Mouse (Mus musculus) brain, embryonic 14.5 days (tissue): ENCODE results near the gene Mau2.
"Not testable (repeated sequence)": the region's sequence is repeated elsewhere in the genome, so short reads cannot be mapped to it uniquely, and the experiment has no call there.

Experiments
- CTCF ChIP-seq: fragments of 200-500 bp; IDR thresholded peaks from 2 replicates; pipeline ENCODE4 v1.5.1; 2012; ENCODE audit warnings: inconsistent platforms, mild to moderate bottlenecking, moderate library complexity, borderline replicate concordance; ENCODE audit not compliant: insufficient read depth, insufficient read length; ENCODE audit errors: extremely low read depth
- POLR2A ChIP-seq: fragments of 200-500 bp; IDR thresholded peaks from 2 replicates; pipeline ENCODE4 v1.6.1; 2012; ENCODE audit warnings: mild to moderate bottlenecking, inconsistent platforms, borderline replicate concordance; ENCODE audit not compliant: poor library complexity, insufficient read depth, insufficient read length, severe bottlenecking; ENCODE audit errors: extremely low read depth

GRCm38 (mm10) chr8:69988936-69989335, 53.6 kb downstream of the Mau2 start:
- TF ChIP-seq CTCF, POLR2A: not testable (repeated sequence)
